Mouse (Mus musculus): ENCODE measurements around the gene Syn2. TPM values are rescaled to one million over a fixed set of nuclear protein-coding genes. Genes with fewer than 3 reads are reported as not detected.

Syn2 gene
- total RNA-seq, 2 experiments from 2014 or later = 2.2 to 2.8 TPM

GRCm38 (mm10) chr6:115275116-115275815 lies 140.6 kb downstream of the Syn2 start:
- DNase-seq = no peak
- intact Hi-C loops (cut with DNase I; ENCODE audit: low total_unique reads) = no loop called here

- intact Hi-C loops (cut with DNase I; ENCODE audit: low total_unique reads) = no loop called here
- no peak for DNase-seq
Measured at GRCm38 (mm10) chr6:115278086-115278485, 143.4 kb downstream of the Syn2 start.

GRCm38 (mm10) chr6:115279639-115280038 lies 144.9 kb downstream of the Syn2 start:
- DNase-seq = no peak
- intact Hi-C loops (cut with DNase I; ENCODE audit: low total_unique reads) = no loop called here

- intact Hi-C loops (cut with DNase I; ENCODE audit: low total_unique reads) = no loop called here
Measured at GRCm38 (mm10) chr6:115284153-115284552, 149.5 kb downstream of the Syn2 start.

GRCm38 (mm10) chr6:115286441-115286840 lies 151.7 kb downstream of the Syn2 start:
- no peak for DNase-seq
- intact Hi-C loops (cut with DNase I; ENCODE audit: low total_unique reads) = no loop called here

More at GRCm38 (mm10) chr6:115284153-115284552, 149.5 kb downstream of the Syn2 start:
- no peak for DNase-seq

GRCm38 (mm10) chr6:115288223-115288622 lies 153.5 kb downstream of the Syn2 start:
- intact Hi-C loops (cut with DNase I; ENCODE audit: low total_unique reads) = no loop called here
- DNase-seq = no peak

- intact Hi-C loops (cut with DNase I; ENCODE audit: low total_unique reads) = no loop called here
Measured at GRCm38 (mm10) chr6:115290561-115290960, 155.9 kb downstream of the Syn2 start.

GRCm38 (mm10) chr6:115291068-115291467 lies 156.4 kb downstream of the Syn2 start:
- DNase-seq = no peak
- intact Hi-C loops (cut with DNase I; ENCODE audit: low total_unique reads) = no loop called here

More at GRCm38 (mm10) chr6:115290561-115290960, 155.9 kb downstream of the Syn2 start:
- no peak for DNase-seq

- DNase-seq = no peak
- intact Hi-C loops (cut with DNase I; ENCODE audit: low total_unique reads) = no loop called here
Measured at GRCm38 (mm10) chr6:115291823-115292222, 157.1 kb downstream of the Syn2 start.

GRCm38 (mm10) chr6:115292621-115293020 lies 157.9 kb downstream of the Syn2 start:
- intact Hi-C loops (cut with DNase I; ENCODE audit: low total_unique reads) = no loop called here
- no peak for DNase-seq

- intact Hi-C loops (cut with DNase I; ENCODE audit: low total_unique reads) = no loop called here
- DNase-seq = no peak
Measured at GRCm38 (mm10) chr6:115293877-115294276, 159.2 kb downstream of the Syn2 start.

GRCm38 (mm10) chr6:115307134-115307533 lies 172.4 kb downstream of the Syn2 start:
- intact Hi-C loops (cut with DNase I; ENCODE audit: low total_unique reads) = no loop called here
- DNase-seq = no peak

- intact Hi-C loops (cut with DNase I; ENCODE audit: low total_unique reads) = no loop called here
Measured at GRCm38 (mm10) chr6:115312780-115313179, 178.1 kb downstream of the Syn2 start.

GRCm38 (mm10) chr6:115313235-115313738 lies 178.6 kb downstream of the Syn2 start:
- no peak for DNase-seq
- intact Hi-C loops (cut with DNase I; ENCODE audit: low total_unique reads) = no loop called here

More at GRCm38 (mm10) chr6:115312780-115313179, 178.1 kb downstream of the Syn2 start:
- DNase-seq = no peak

GRCm38 (mm10) chr6:115313910-115314309 lies 179.2 kb downstream of the Syn2 start:
- intact Hi-C loops (cut with DNase I; ENCODE audit: low total_unique reads) = no loop called here
- no peak for DNase-seq

GRCm38 (mm10) chr6:115315770-115316169 lies 181.1 kb downstream of the Syn2 start:
- DNase-seq = no peak
- intact Hi-C loops (cut with DNase I; ENCODE audit: low total_unique reads) = no loop called here

GRCm38 (mm10) chr6:115316811-115317221 lies 182.1 kb downstream of the Syn2 start:
- intact Hi-C loops (cut with DNase I; ENCODE audit: low total_unique reads) = no loop called here
- DNase-seq = peak; percentile 11

- intact Hi-C loops (cut with DNase I; ENCODE audit: low total_unique reads) = no loop called here
Measured at GRCm38 (mm10) chr6:115318811-115319210, 184.1 kb downstream of the Syn2 start.

GRCm38 (mm10) chr6:115319686-115320085 lies 185.0 kb downstream of the Syn2 start:
- intact Hi-C loops (cut with DNase I; ENCODE audit: low total_unique reads) = no loop called here
- no peak for DNase-seq

More at GRCm38 (mm10) chr6:115318811-115319210, 184.1 kb downstream of the Syn2 start:
- no peak for DNase-seq

GRCm38 (mm10) chr6:115320927-115321714 lies 186.4 kb downstream of the Syn2 start:
- intact Hi-C loops (cut with DNase I; ENCODE audit: low total_unique reads) = no loop called here
- DNase-seq = no peak
